Mouse (Mus musculus): ENCODE measurements around the gene Gdf9.

The Gdf9 gene

DNA sequence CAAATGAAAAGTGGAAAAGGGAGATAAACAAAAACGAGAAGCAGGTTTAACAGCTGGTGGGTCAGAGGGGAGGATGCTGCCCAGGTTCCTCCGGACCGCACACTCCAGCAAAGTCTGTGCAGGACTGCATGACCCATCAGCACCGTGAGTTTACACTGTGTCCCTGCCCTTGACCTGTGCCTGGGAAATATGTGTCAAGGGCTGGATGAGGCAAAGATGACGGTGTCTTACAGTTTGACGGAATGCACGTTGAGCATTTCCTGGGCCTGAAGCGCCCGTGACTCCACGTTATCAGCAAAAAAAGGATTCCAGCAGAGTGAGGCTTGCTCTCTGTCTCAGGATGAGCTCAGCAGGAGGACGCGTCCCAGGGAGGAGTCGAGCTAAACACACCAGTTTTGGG, 14.7 kb downstream of the Gdf9 start:
- no peak for DNase-seq (ENCODE audit: low read depth, low spot score)

DNA sequence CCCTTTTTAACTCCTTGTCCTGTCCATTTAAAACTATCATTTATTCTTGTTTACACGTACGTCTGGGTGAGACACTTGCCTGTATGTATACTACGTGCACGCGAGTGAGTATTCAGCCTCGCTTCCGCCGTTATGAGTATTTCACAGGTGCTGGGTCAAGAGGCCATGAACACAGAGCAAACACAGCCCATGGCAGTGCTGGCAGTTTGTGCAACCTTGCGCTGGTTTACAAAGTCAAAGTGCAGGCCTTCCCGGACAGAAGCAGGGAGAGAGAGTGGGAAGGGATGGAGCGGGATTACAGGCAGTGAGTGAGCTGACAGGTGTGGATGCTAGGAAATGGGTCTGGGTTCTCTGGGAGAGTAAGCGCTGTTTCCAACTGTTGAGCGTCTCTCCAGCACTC, 15.4 kb downstream of the Gdf9 start:
- DNase-seq (ENCODE audit: low read depth, low spot score) = no peak

DNA sequence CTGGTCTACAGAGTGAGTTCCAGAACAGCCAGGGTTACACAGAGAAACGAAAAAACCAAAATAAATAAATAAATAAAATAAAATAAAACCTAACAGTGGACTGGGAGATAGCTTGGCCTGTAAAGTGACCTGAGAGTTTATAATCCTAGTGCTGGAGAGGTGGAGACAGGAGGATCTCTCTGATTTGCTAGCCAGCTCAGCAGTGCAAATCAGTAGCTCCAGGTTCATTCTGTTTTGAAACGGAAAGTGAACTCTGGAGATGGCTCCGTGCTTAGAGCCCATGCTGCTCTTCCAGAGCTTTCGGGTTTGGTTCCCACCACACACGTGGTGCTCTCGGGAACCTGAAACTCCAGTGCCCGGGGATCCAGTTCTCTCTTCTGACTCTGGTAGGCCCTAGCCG, 17.2 kb downstream of the Gdf9 start:
- no peak for DNase-seq (ENCODE audit: low read depth, low spot score)

- DNase-seq (ENCODE audit: low read depth, low spot score) = no peak
Observed at GRCm38 (mm10) chr11:53448529-53448928, 17.7 kb downstream of the Gdf9 start.

- no peak for DNase-seq (ENCODE audit: low read depth, low spot score)
Observed at GRCm38 (mm10) chr11:53450070-53450705, 19.4 kb downstream of the Gdf9 start.

DNA sequence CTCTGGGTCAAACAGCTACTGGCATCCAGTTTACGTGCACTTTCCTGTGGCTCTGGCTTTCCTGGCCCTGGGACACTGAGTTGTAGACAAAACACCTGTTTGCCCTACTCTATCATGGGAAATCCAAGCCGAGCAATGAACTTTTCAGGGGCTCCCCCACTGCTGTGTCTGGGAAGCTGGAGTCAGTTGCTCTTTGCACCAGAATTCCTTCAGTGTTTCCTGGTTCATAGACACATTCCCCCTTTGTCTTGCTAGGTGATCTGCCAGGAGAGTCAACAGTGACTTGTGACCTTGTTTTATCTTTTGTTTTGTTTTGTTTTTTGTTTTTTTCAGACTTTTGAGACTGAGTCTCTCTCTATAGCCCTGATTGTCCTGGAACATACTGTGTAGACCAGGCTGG, 20.5 kb downstream of the Gdf9 start:
- no peak for DNase-seq (ENCODE audit: low read depth, low spot score)

DNA sequence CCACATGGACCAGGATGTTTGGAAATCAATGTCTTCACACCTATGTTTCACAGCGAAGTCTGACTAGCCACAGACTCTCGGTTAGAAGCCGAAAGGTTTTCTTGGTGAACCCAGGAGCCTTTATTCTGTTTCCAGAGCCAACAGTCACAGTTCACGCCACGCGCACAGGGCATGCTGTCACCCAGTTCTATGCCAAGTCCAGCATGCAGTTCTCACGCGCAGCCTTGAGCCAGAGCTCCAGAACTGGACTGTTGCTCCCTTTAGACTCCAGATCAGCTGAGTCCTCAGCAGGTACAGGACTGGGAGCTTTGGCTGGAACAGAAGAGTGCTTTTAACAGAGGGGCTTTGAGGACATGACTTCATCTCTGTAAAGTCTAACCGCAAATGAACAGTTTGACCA, 21.6 kb downstream of the Gdf9 start:
- DNase-seq (ENCODE audit: low read depth, low spot score) = no peak

GRCm38 (mm10) chr11:53453031-53453430, 22.2 kb downstream of the Gdf9 start:
- no peak for DNase-seq (ENCODE audit: low read depth, low spot score)

DNA sequence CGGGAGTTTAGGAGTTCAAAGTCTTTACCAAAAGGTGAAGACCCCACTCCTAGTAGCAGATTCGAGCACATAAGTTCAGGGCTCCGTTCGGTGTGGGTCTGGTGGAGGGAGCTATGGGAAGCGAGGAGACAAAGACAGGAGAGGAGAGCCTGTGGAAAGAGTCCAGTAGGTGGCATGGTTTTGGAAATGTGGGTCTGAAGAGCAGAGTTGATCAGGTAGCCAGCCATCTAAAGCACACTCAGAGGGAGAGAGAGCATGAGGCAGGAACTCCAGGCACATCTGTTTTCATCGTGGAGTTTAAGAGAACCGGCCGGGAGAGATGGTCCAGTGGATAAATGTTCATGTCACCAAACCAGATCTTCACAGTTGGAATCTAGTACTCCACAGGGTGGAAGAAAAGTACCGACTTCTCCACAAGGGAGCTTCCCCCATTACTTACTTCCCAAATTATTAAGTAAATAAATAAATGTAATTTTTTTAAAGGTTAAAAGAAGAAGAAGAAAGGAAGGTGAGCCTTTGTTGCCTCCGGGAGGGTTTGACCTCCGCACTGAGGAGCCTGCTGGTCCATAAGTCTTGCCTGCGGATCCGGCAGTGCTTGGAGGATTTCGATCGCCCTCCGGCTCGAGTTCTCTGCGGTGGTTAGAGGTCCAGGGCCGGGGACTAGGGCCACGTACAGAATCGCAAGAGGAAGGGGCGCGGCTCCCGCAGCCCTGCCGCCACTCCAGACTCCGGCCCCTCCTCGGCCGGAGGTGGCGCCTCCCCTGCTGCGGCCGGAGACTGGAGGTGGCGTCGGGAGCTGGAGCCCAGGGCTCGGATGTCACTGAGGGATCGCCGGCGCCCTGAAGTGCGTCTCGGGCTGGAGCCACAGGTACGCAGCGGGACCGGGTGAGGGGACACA, 25.9 kb downstream of the Gdf9 start, which contains the start of the genes Gm10447 and Shroom1:
TSS of gene Gm10447 (minus strand) at position 637 of the 898 bp plus-strand sequence.
TSS of gene Shroom1 (plus strand) at position 732 of the 898 bp plus-strand sequence.
- DNase-seq (ENCODE audit: low read depth, low spot score) = no peak

DNA sequence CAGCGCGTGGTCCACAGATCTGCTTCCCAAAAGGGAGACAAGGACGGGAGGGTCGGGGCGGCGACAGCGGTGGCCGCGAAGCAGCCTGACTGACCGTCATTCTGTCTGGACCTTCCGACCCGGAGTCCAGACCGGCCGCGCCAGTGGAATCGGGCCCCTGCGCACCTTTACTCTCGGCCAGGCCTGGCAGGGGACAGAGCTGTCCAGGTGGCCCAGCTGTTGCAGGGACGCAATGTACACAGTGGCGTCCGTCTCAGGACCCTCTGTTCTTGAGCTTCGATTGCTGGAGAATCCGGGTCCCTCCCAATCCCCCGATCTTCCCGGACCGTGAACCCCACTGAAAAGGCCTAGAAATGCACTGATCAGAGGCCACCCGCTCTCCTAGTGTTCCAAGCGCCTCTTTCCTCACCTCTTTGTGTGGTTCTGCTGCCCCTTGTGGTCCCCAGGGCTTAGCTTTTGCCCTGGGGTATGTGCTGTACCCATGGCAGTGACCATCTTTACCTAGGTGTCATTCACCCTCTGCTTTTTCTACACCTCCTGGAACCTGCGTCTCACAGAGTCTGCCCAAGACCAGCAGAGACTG, 26.6 kb downstream of the Gdf9 start:
- DNase-seq (ENCODE audit: low read depth, low spot score) = no peak

GRCm38 (mm10) chr11:53458996-53459395, 28.2 kb downstream of the Gdf9 start:
- DNase-seq (ENCODE audit: low read depth, low spot score) = no peak

GRCm38 (mm10) chr11:53460192-53460591, 29.4 kb downstream of the Gdf9 start:
- DNase-seq (ENCODE audit: low read depth, low spot score) = no peak

GRCm38 (mm10) chr11:53461727-53462126, 30.9 kb downstream of the Gdf9 start:
- no peak for DNase-seq (ENCODE audit: low read depth, low spot score)

GRCm38 (mm10) chr11:53463551-53464424, 33.0 kb downstream of the Gdf9 start:
- no peak for DNase-seq (ENCODE audit: low read depth, low spot score)

DNA sequence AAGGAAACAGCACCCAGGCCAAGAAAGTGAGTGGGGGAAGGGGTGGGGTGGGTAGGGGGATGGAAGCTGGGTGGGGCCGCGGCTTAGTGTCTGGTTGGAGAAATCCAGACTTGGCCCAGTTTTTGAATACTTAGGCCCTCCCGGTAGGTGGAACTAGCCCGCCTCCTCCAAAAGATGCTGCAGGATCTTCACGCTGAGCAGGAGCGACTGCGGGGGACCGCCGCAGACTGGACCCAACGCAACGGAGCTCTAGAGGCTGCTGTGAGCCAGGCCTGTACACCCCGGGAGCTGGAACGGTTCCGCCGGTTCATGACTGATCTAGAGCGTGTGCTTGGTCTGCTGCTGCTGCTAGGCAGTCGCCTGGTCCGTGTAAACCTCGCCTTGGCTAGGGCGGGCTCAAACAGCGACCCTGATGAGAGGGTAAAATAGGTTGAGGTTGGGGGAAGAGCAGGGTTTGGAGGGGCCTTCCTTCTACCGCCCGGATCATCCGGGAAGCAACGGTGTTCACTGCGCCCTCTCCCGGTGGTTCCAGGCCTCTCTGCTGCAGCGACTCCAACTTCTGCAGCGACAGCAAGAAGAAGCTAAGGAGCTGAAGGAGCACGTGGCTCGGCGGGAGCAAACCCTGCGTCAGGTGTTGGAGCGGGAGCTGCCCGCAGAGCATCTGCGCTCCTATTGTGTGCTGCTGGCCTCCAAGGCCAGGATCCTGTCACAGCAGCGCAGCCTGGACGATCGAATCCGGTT, 35.6 kb downstream of the Gdf9 start:
- DNase-seq (ENCODE audit: low read depth, low spot score) = peak; percentile 63

- DNase-seq (ENCODE audit: low read depth, low spot score) = no peak
Observed at GRCm38 (mm10) chr11:53469294-53469967, 38.6 kb downstream of the Gdf9 start.

GRCm38 (mm10) chr11:53469968-53470695, 39.3 kb downstream of the Gdf9 start, which contains the start of gene Gm9837:
Gm9837 (minus strand) TSS chr11:53470479.
- peak; percentile 82 for DNase-seq (ENCODE audit: low read depth, low spot score)

GRCm38 (mm10) chr11:53472709-53473108, 41.9 kb downstream of the Gdf9 start:
- no peak for DNase-seq (ENCODE audit: low read depth, low spot score)

DNA sequence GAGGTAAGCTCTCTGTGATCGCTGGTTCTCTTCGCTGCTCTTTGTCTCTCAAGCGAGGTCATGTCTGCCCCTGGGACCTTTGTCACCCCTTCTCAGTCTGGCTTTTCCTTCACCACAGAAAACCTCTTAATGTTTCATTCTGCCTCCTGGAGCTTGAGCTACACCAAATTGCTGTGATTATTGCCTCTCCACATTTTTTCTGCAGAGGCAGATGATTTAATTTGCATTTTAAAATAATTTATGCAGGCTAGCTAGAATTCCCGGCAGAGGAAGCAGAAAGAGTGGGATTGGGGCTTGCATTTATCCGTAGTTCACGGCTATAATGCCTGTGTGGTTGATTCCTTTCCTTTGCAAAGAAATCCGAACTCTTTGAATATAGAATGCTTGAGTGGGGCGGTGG, 44.8 kb downstream of the Gdf9 start:
- DNase-seq (ENCODE audit: low read depth, low spot score) = no peak
